Mouse (Mus musculus): ENCODE results near the gene Trak1.

GRCm38 (mm10) chr9:121311846-121312236, 14.5 kb downstream of the Trak1 start:
- TF ChIP-seq CHD2 (IDR thresholded peaks at IDR 0.05; ENCODE audit: low read depth, low read length), result no peak
- no peak for TF ChIP-seq ZNF384 (IDR thresholded peaks at IDR 0.05; ENCODE audit: low read depth, low read length)
- no peak for TF ChIP-seq HCFC1 (IDR thresholded peaks at IDR 0.05; ENCODE audit: borderline replicate concordance, insufficient read depth, low read length)
- no peak for TF ChIP-seq MAFK (IDR thresholded peaks at IDR 0.05; ENCODE audit: insufficient read depth, low read depth, low read length)
- TF ChIP-seq ZC3H11A (IDR thresholded peaks at IDR 0.05; ENCODE audit: borderline replicate concordance, low read depth, low read length), result no peak

All from ES-E14 (cell line).